Mouse (Mus musculus): ENCODE data around the gene Esyt2. TPM values are rescaled to one million over a fixed set of nuclear protein-coding genes. Genes with fewer than 3 reads are reported as not detected.
A peak's percentile ranks its signal among the peaks of the same experiment; 100 is the strongest.
"Not testable (repeated sequence)": the region's sequence is repeated elsewhere in the genome, so short reads cannot be mapped to it uniquely, and the experiment has no call there.

Esyt2 gene
- polyA plus RNA-seq, 1 experiment from 2014 or later: 19.0 TPM

- H3K4me2 ChIP-seq: peak within 1 kb of the TSS; percentile 64
- peak within 1 kb of the TSS; percentile 73 for H3K9ac ChIP-seq (replicated peaks)
- peak; percentile 97 for ATAC-seq (ENCODE audit: insufficient number of reproducible peaks, insufficient read depth, low FRiP score, low TSS enrichment, low read depth)
- H3K27ac ChIP-seq: peak within 1 kb of the TSS; percentile 88
- 3% methylated on average over 47 of the region's 47 CpGs for WGBS
- peaks cover 3% of the 10 kb centered on the region; the same call in 1 of the 2 replicates for H3K27me3 ChIP-seq
- no peaks in the 10 kb centered on the region for H3K9me3 ChIP-seq
- peak within 1 kb of the TSS; percentile 70 for H3K4me3 ChIP-seq (replicated peaks)
- peaks cover 8% of the 10 kb centered on the region; the same call in 1 of the 2 replicates for H3K4me1 ChIP-seq (replicated peaks)
- H3K36me3 ChIP-seq: no peaks in the 10 kb centered on the region
These were observed 18.2 kb upstream of the Esyt2 start, which contains the start of gene Wdr60 for GRCm38 (mm10) chr12:116262555-116263341. Wdr60 (minus strand) TSS chr12:116263022.

GRCm38 (mm10) chr12:116264756-116265155 is 16.2 kb upstream of the Esyt2 start:
- H3K4me3 ChIP-seq (replicated peaks): no peak overlapping the region

GRCm38 (mm10) chr12:116265275-116265674 is 15.7 kb upstream of the Esyt2 start:
- Histone ChIP-seq H3K36me3 (no peaks in the 10 kb centered on the region), H3K4me1 (replicated peaks) (peaks cover 8% of the 10 kb centered on the region; the same call in 1 of the 2 replicates), H3K4me2 (no peak overlapping the region), H3K9ac (replicated peaks) (no peak overlapping the region), H3K27ac (no peak overlapping the region), H3K4me3 (replicated peaks) (no peak overlapping the region), H3K9me3 (no peaks in the 10 kb centered on the region), H3K27me3 (peaks cover 3% of the 10 kb centered on the region; the same call in 1 of the 2 replicates)
- 72% methylated on average over 2 of the region's 2 CpGs for WGBS
- no peak for ATAC-seq (ENCODE audit: insufficient number of reproducible peaks, insufficient read depth, low FRiP score, low TSS enrichment, low read depth)

More at GRCm38 (mm10) chr12:116264756-116265155, 16.2 kb upstream of the Esyt2 start:
- no peak for ATAC-seq (ENCODE audit: insufficient number of reproducible peaks, insufficient read depth, low FRiP score, low TSS enrichment, low read depth)
- H3K27me3 ChIP-seq: peaks cover 3% of the 10 kb centered on the region; the same call in 1 of the 2 replicates
- peaks cover 8% of the 10 kb centered on the region; the same call in 1 of the 2 replicates for H3K4me1 ChIP-seq (replicated peaks)
- WGBS: 82% methylated on average over 2 of the region's 2 CpGs
- H3K36me3 ChIP-seq: no peaks in the 10 kb centered on the region
- no peak overlapping the region for H3K4me2 ChIP-seq
- no peak overlapping the region for H3K9ac ChIP-seq (replicated peaks)
- no peak overlapping the region for H3K27ac ChIP-seq
- H3K9me3 ChIP-seq: no peaks in the 10 kb centered on the region

DNA sequence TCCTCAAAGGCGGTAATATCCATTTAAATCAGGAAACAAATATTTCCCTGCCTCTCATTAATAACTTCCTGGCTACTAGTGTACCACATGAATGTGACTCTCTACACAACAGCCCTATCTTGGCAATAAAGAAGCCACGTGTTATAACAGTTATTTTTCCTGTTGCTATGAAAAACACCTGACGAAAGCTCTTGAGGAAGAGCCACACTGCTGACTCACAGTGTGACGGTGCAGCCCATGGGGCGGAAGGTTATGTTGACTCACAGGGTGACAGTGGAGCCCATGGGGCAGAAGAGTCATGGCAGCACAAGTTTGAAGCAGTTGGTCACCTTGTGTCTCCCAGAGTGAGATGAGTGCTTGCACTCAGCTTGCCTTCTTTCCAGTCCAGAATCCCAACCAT is 11.5 kb upstream of the Esyt2 start:
- H3K4me3 ChIP-seq (replicated peaks): no peak overlapping the region
- no peak for ATAC-seq (ENCODE audit: insufficient number of reproducible peaks, insufficient read depth, low FRiP score, low TSS enrichment, low read depth)
- peaks cover 3% of the 10 kb centered on the region; the same call in 1 of the 2 replicates for H3K27me3 ChIP-seq
- H3K27ac ChIP-seq: no peak overlapping the region
- H3K36me3 ChIP-seq: no peaks in the 10 kb centered on the region
- H3K4me1 ChIP-seq (replicated peaks): no peaks in the 10 kb centered on the region
- H3K4me2 ChIP-seq: no peak overlapping the region
- no peak overlapping the region for H3K9ac ChIP-seq (replicated peaks)
- no peaks in the 10 kb centered on the region for H3K9me3 ChIP-seq
- WGBS: 79% methylated on average over 5 of the region's 5 CpGs

GRCm38 (mm10) chr12:116270538-116270937 is 10.5 kb upstream of the Esyt2 start:
- no peaks in the 10 kb centered on the region for H3K27me3 ChIP-seq
- H3K27ac ChIP-seq: no peak overlapping the region
- H3K4me2 ChIP-seq: no peak overlapping the region
- H3K4me1 ChIP-seq (replicated peaks): no peaks in the 10 kb centered on the region
- H3K4me3 ChIP-seq (replicated peaks): no peak overlapping the region
- WGBS: 73% methylated on average over 1 of the region's 1 CpGs
- no peaks in the 10 kb centered on the region for H3K36me3 ChIP-seq
- H3K9me3 ChIP-seq: no peaks in the 10 kb centered on the region
- ATAC-seq (ENCODE audit: insufficient number of reproducible peaks, insufficient read depth, low FRiP score, low TSS enrichment, low read depth): no peak
- H3K9ac ChIP-seq (replicated peaks): no peak overlapping the region

GRCm38 (mm10) chr12:116271071-116271470 is 9.9 kb upstream of the Esyt2 start:
- Histone ChIP-seq H3K27ac (no peak overlapping the region), H3K4me3 (replicated peaks) (no peak overlapping the region), H3K27me3 (no peaks in the 10 kb centered on the region), H3K9ac (replicated peaks) (no peak overlapping the region), H3K36me3 (no peaks in the 10 kb centered on the region), H3K4me1 (replicated peaks) (no peaks in the 10 kb centered on the region), H3K4me2 (no peak overlapping the region), H3K9me3 (no peaks in the 10 kb centered on the region)
- 96% methylated on average over 2 of the region's 2 CpGs for WGBS
- ATAC-seq (ENCODE audit: insufficient number of reproducible peaks, insufficient read depth, low FRiP score, low TSS enrichment, low read depth): no peak

- WGBS: 57% methylated on average over 1 of the region's 1 CpGs
- Histone ChIP-seq H3K27ac (no peak overlapping the region), H3K4me3 (replicated peaks) (no peak overlapping the region), H3K36me3 (no peaks in the 10 kb centered on the region), H3K4me2 (no peak overlapping the region), H3K4me1 (replicated peaks) (no peaks in the 10 kb centered on the region), H3K9ac (replicated peaks) (no peak overlapping the region), H3K9me3 (no peaks in the 10 kb centered on the region), H3K27me3 (no peaks in the 10 kb centered on the region)
- ATAC-seq (ENCODE audit: insufficient number of reproducible peaks, insufficient read depth, low FRiP score, low TSS enrichment, low read depth): no peak
These were observed 7.3 kb upstream of the Esyt2 start for GRCm38 (mm10) chr12:116273733-116274132.

GRCm38 (mm10) chr12:116275086-116275485 is 5.9 kb upstream of the Esyt2 start, which contains the start of gene Gm11027:
Gm11027 (plus strand) TSS chr12:116275386.
- H3K27me3 ChIP-seq; H3K36me3 ChIP-seq; ATAC-seq (ENCODE audit: insufficient number of reproducible peaks, insufficient read depth, low FRiP score, low TSS enrichment, low read depth); H3K9ac ChIP-seq (replicated peaks); H3K27ac ChIP-seq; H3K4me2 ChIP-seq; H3K4me3 ChIP-seq (replicated peaks); H3K9me3 ChIP-seq; H3K4me1 ChIP-seq (replicated peaks): not testable (repeated sequence)
- WGBS: 77% methylated on average over 2 of the region's 2 CpGs

DNA sequence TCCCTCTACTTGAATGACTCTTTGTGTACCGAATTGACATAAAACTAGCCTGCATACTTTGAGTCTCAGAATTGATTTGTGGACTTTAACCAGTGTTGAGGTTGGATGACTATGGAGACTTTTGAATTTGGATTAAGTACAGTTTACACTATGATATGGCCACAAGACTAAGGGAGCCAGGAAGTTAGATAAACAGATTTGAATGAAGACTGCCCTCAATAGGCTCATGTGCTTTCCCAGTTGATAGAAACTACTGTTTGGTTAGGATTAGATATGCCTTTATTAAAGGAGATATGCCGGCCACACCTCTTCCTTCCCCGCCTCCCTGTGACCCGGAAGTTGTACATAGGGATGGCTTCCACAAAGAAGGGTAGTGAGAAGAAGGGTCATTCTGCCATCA is 5.4 kb upstream of the Esyt2 start:
- H3K4me1 ChIP-seq (replicated peaks): 0 out of 2 replicates have a peak, but pooled peaks cover 3% of the 10 kb centered on the region
- no peak for ATAC-seq (ENCODE audit: insufficient number of reproducible peaks, insufficient read depth, low FRiP score, low TSS enrichment, low read depth)
- no peak overlapping the region for H3K9ac ChIP-seq (replicated peaks)
- WGBS: 94% methylated on average over 4 of the region's 4 CpGs
- no peaks in the 10 kb centered on the region for H3K27me3 ChIP-seq
- H3K9me3 ChIP-seq: no peaks in the 10 kb centered on the region
- H3K36me3 ChIP-seq: no peaks in the 10 kb centered on the region
- H3K4me3 ChIP-seq (replicated peaks): no peak overlapping the region
- H3K4me2 ChIP-seq: no peak overlapping the region
- H3K27ac ChIP-seq: no peak overlapping the region

DNA sequence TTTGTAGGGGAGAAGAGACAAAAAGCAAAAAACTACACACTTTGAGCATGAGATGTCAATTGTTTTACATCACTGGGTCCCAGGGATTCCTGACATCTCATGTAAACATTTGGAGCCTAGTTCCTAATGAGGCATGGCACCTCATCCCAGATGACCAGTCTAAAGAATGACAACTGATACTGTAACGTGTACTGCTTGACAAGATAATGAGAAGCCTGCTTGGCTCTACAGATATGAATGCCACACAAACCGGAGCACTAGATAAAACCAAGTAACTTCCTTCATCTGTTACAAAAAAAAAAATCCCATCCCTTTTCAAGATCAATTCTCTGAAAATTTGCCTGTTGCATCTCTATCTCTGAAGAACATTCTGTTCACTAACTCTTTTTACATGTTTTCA is 4.0 kb upstream of the Esyt2 start:
- Histone ChIP-seq H3K4me2 (no peak overlapping the region), H3K27ac (no peak overlapping the region), H3K27me3 (no peaks in the 10 kb centered on the region), H3K36me3 (no peaks in the 10 kb centered on the region), H3K4me1 (replicated peaks) (0 out of 2 replicates have a peak, but pooled peaks cover 4% of the 10 kb centered on the region), H3K9me3 (no peaks in the 10 kb centered on the region), H3K4me3 (replicated peaks) (no peak overlapping the region), H3K9ac (replicated peaks) (no peak overlapping the region)
- no peak for ATAC-seq (ENCODE audit: insufficient number of reproducible peaks, insufficient read depth, low FRiP score, low TSS enrichment, low read depth)
- WGBS: 74% methylated on average over 2 of the region's 2 CpGs

DNA sequence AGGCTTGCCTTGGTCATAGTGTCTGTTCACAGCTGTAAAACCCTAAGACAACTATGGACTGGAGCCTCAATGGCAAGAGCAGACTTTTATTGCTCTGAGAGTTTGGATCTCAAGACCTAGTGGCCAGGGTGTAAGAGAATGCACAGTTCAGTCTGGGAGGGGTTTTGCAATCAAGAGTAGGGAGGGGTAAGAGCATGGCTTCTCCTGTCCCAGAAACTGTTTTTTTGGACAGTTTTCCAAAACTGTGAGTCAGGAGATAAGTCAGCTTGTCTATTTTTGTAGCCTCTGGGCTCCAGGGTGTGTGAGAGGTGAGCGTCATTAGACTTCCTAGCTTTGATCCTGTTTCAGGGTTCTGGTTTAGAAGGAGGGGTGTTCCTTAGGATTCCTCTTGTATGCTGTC is 2.5 kb upstream of the Esyt2 start:
- Histone ChIP-seq H3K27ac (no peak overlapping the region), H3K4me1 (replicated peaks) (0 out of 2 replicates have a peak, but pooled peaks cover 6% of the 10 kb centered on the region), H3K9ac (replicated peaks) (no peak overlapping the region), H3K27me3 (no peaks in the 10 kb centered on the region), H3K4me2 (no peak overlapping the region), H3K9me3 (no peaks in the 10 kb centered on the region), H3K36me3 (no peaks in the 10 kb centered on the region), H3K4me3 (replicated peaks) (no peak overlapping the region)
- ATAC-seq (ENCODE audit: insufficient number of reproducible peaks, insufficient read depth, low FRiP score, low TSS enrichment, low read depth): no peak
- 88% methylated on average over 1 of the region's 1 CpGs for WGBS
